Mouse (Mus musculus): ENCODE results near the gene Ep300. TPM values are rescaled to one million over a fixed set of nuclear protein-coding genes. Genes with fewer than 3 reads are reported as not detected.
"Not testable (repeated sequence)": the region's sequence is repeated elsewhere in the genome, so short reads cannot be mapped to it uniquely, and the experiment has no call there.

Ep300 gene
- total and polyA plus RNA-seq, 2 experiments from 2014 or later = 15.6 to 50.1 TPM

DNA sequence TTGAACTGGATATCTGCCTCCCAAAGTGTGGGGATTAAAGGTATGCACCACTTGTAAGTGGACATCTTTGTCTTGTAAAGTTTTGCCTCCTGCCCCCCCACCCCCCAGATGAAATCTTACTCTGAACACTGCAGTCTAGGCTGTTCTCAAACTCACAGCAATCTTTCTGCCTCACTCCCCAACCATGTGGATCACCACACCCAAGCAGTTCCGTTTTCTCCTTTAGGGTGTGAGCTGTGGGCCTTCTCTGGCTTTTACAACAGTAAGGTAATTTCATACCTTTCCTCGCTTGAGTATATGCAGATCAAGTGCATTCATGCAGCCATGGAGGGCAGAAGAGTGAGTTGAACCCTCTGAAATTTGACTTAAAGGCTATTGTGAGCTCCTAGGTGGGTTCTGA, 115.0 kb downstream of the Ep300 start:
- Histone ChIP-seq H3K27me3 (ENCODE audit: insufficient read depth, low read length) (no peaks in the 10 kb centered on the region), H3K4me2 (ENCODE audit: low read depth) (no peak overlapping the region), H3K9me3 (ENCODE audit: low read length) (no peaks in the 10 kb centered on the region), H3K27ac (ENCODE audit: low read depth, low read length) (no peak overlapping the region), H3K36me3 (ENCODE audit: insufficient read depth) (peaks cover 20% of the 10 kb centered on the region), H3K4me3 (ENCODE audit: low read depth, low read length) (no peak overlapping the region), H3K4me1 (ENCODE audit: insufficient read depth) (no peaks in the 10 kb centered on the region), H3K9ac (no peak overlapping the region)
- no peak for TF ChIP-seq CTCF (IDR thresholded peaks at IDR 0.05; ENCODE audit: low read depth)
- ATAC-seq (no peak), DNase-seq (no peak)
- 76% methylated on average over 2 of the region's 2 CpGs for WGBS

DNA sequence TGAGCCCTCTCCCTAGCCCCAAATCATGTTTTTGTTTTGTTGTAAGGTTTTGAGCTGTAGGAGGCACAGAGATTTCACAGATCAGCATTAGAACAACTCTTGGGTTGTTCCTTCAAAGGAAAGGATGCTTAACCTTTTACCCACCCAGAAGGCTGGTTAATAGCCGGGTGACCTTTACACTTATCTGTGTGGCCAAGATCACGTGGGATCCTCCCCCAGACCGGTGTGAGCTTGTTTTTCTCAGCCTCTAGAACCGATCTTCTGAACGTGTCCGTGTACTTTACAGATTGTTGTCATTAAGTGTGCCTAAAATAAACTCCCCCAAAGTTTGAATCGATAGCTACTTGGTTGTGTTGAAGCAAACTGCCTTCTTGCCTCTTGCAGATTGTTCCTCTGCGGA, 115.5 kb downstream of the Ep300 start:
- no peak overlapping the region for H3K9ac ChIP-seq
- no peak for DNase-seq
- no peak overlapping the region for H3K4me2 ChIP-seq (ENCODE audit: low read depth)
- 88% methylated on average over 8 of the region's 8 CpGs for WGBS
- H3K27ac ChIP-seq (ENCODE audit: low read depth, low read length) = no peak overlapping the region
- no peaks in the 10 kb centered on the region for H3K27me3 ChIP-seq (ENCODE audit: insufficient read depth, low read length)
- no peak overlapping the region for H3K4me3 ChIP-seq (ENCODE audit: low read depth, low read length)
- no peaks in the 10 kb centered on the region for H3K4me1 ChIP-seq (ENCODE audit: insufficient read depth)
- ATAC-seq = no peak
- H3K9me3 ChIP-seq (ENCODE audit: low read length) = no peaks in the 10 kb centered on the region
- TF ChIP-seq CTCF (IDR thresholded peaks at IDR 0.05; ENCODE audit: low read depth) = no peak
- peaks cover 25% of the 10 kb centered on the region for H3K36me3 ChIP-seq (ENCODE audit: insufficient read depth)

DNA sequence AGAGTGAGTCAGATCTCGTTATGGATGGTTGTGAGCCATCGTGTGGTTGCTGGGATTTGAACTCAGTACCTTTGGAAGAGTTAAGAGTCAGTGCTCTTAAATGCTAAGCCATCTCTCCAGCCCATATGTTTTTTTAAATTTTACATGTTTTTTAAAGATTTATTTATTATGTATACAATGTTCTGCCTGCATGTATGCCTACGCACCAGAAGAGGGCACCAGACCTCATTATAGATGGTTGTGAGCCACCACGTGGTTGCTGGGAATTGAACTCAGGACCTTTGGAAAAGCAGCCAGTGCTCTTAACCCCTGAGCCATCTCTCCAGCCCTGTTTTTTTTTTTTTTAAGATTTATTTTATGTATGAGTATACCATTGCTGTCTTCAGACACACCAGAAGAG, 116.2 kb downstream of the Ep300 start:
- H3K4me2 ChIP-seq (ENCODE audit: low read depth); ATAC-seq; H3K27ac ChIP-seq (ENCODE audit: low read depth, low read length); DNase-seq; H3K9ac ChIP-seq; H3K4me3 ChIP-seq (ENCODE audit: low read depth, low read length); H3K4me1 ChIP-seq (ENCODE audit: insufficient read depth); H3K27me3 ChIP-seq (ENCODE audit: insufficient read depth, low read length); H3K9me3 ChIP-seq (ENCODE audit: low read length): not testable (repeated sequence)
- TF ChIP-seq CTCF (IDR thresholded peaks at IDR 0.05; ENCODE audit: low read depth) = peak; percentile 21
- WGBS = 80% methylated on average over 4 of the region's 4 CpGs
- peaks cover 32% of the 10 kb centered on the region for H3K36me3 ChIP-seq (ENCODE audit: insufficient read depth)

Small RNAs within 50 kb of the gene (microRNA-seq; reads per million reads assigned to microRNA genes)
- gene Gm23880 = 0 reads per million in 2 experiments

Other genes with a start within 250 kb of the Ep300 start
- gene Slc25a17, start 224.5 kb upstream of the Ep300 start, total RNA-seq (2014; rRNA removed) = 78.8 and 80.7 TPM in 2 replicates
- 121 and 123 TPM in 2 replicates for gene Slc25a17, start 224.5 kb upstream of the Ep300 start, polyA plus RNA-seq (2015; fragmentation: Nextera tagmentation; extraction: Ambion mirVana)
- gene St13, start 185.3 kb upstream of the Ep300 start, total RNA-seq (2014; rRNA removed) = 140 and 143 TPM in 2 replicates
- gene St13, start 185.3 kb upstream of the Ep300 start, polyA plus RNA-seq (2015; fragmentation: Nextera tagmentation; extraction: Ambion mirVana) = 206 and 223 TPM in 2 replicates
- 6.5 and 8.5 TPM in 2 replicates for gene Xpnpep3, start 185.2 kb upstream of the Ep300 start, total RNA-seq (2014; rRNA removed)
- 4.3 and 7.4 TPM in 2 replicates for gene Xpnpep3, start 185.2 kb upstream of the Ep300 start, polyA plus RNA-seq (2015; fragmentation: Nextera tagmentation; extraction: Ambion mirVana)
- not detected in 2 replicates for gene Dnajb7, start 177.1 kb upstream of the Ep300 start, total RNA-seq (2014; rRNA removed)
- 0.18 TPM in 1 of 2 replicates, not detected in the other for gene Dnajb7, start 177.1 kb upstream of the Ep300 start, polyA plus RNA-seq (2015; fragmentation: Nextera tagmentation; extraction: Ambion mirVana)
- 193 and 223 TPM in 2 replicates for gene Rbx1, start 119.1 kb upstream of the Ep300 start, total RNA-seq (2014; rRNA removed)
- 446 and 469 TPM in 2 replicates for gene Rbx1, start 119.1 kb upstream of the Ep300 start, polyA plus RNA-seq (2015; fragmentation: Nextera tagmentation; extraction: Ambion mirVana)
- 28.5 and 30.9 TPM in 2 replicates for gene L3mbtl2, start 78.5 kb downstream of the Ep300 start, total RNA-seq (2014; rRNA removed)
- 24.3 and 28.5 TPM in 2 replicates for gene L3mbtl2, start 78.5 kb downstream of the Ep300 start, polyA plus RNA-seq (2015; fragmentation: Nextera tagmentation; extraction: Ambion mirVana)
- gene Chadl, start 111.9 kb downstream of the Ep300 start, total RNA-seq (2014; rRNA removed) = 31.9 and 35.3 TPM in 2 replicates
- gene Chadl, start 111.9 kb downstream of the Ep300 start, polyA plus RNA-seq (2015; fragmentation: Nextera tagmentation; extraction: Ambion mirVana) = 49.2 and 52.8 TPM in 2 replicates
- 121 and 131 TPM in 2 replicates for gene Zc3h7b, start 159.7 kb downstream of the Ep300 start, total RNA-seq (2014; rRNA removed)
- gene Zc3h7b, start 159.7 kb downstream of the Ep300 start, polyA plus RNA-seq (2015; fragmentation: Nextera tagmentation; extraction: Ambion mirVana) = 38.6 and 41.3 TPM in 2 replicates
- 146 and 163 TPM in 2 replicates for gene Rangap1, start 160.2 kb downstream of the Ep300 start, total RNA-seq (2014; rRNA removed)
- gene Rangap1, start 160.2 kb downstream of the Ep300 start, polyA plus RNA-seq (2015; fragmentation: Nextera tagmentation; extraction: Ambion mirVana) = 107 and 133 TPM in 2 replicates
- 60.2 and 71.8 TPM in 2 replicates for gene Tef, start 217.1 kb downstream of the Ep300 start, total RNA-seq (2014; rRNA removed)
- gene Tef, start 217.1 kb downstream of the Ep300 start, polyA plus RNA-seq (2015; fragmentation: Nextera tagmentation; extraction: Ambion mirVana) = 21.9 and 27.8 TPM in 2 replicates